Mouse (Mus musculus) layer of hippocampus, postnatal 10 days (tissue): ENCODE measurements around the gene Irf2. TPM values are rescaled to one million over a fixed set of nuclear protein-coding genes. Genes with fewer than 3 reads are reported as not detected.

Experiments used
- DNase-seq, 2 experiments: peaks; one replicate each; pipeline ENCODE4 v3.0.0; 2021; ENCODE audit warnings: low spot score in 2 of 2
- long read RNA-seq: library from polyadenylated mRNA; stranded (forward); transcript quantifications from one replicate; pipeline ENCODE4 v2.0.0, GENCODE M21; 2023
- total RNA-seq, 2 experiments: library from RNA; stranded (reverse); gene quantifications; 2 replicates each; pipeline ENCODE4 v1.2.3; 2021

The Irf2 gene
- total RNA-seq, result 10 to 100 TPM; 40.1 to 46.6 TPM
- long read RNA-seq, partial matches to known transcripts, result 0 of 15 reads
- long read RNA-seq, other reads (novel, unspliced or antisense), result 10 of 15 reads

DNA sequence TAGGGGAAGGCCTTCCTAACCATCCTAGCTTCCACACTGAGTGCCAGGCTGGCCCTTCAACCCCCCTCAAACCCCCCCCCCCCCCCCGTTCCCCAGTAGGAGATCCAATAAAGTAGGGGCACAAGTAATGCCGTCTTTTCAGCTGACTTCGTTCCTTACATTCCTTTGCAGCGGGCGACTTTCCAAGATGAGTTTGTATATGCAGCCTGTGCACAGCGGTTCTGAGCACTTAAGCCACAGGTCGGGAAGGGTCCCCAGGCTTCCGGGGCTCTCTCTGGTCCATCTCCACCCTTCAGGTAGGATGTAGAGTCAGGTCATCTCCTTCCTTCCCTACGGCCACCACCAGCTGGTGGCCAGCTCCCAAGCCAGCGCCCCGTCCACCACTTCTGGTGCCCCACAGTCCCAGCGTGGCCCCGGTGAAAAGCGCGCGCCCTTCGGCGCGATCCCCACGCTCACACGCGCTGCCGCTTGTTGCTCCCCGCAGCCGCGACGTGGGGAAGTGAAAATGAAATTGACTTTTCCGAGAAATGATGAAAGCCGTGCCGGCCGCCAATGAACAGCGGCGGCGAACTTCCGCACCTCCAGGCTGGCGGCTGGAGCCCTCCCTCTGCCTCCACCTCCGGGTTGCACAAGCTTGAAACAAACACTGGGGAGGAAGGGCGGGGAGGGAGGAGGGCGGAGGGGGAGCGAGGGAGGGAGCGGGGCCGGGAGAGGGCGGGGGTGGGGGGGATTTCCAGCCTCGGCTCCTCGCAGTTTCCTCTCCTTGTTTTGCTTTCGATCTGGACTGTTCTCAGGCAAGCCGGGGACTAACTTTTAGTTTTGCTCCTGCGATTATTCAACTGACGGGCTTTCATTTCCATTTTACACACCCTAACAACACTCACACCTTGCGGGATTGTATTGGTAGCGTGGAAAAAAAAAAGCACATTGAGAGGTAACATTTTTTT, at the start of gene Irf2:
Irf2 (plus strand) TSS at position 730 of the 947 bp plus-strand sequence.
- DNase-seq, result peak; percentile 66 to 77

DNA sequence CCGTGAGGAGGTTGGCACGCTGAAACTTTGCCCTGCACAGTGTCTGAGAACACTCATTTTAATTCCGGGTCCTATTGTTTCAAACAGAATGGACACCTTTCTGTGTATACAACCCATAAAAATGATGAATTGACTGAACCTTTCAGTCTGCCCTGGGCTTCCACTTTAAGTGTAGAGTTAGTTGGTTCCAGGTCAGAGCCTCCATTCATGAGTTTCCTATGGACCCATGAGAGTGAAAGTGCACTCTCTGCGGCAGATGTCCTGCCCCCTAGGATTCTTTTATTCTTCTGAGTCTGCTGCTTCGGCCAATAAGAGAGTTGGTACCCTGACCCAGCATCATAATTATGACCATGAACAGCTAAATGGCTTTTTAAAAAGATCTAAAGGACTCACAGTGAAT, 49.4 kb upstream of the Irf2 start:
- no peak for DNase-seq

DNA sequence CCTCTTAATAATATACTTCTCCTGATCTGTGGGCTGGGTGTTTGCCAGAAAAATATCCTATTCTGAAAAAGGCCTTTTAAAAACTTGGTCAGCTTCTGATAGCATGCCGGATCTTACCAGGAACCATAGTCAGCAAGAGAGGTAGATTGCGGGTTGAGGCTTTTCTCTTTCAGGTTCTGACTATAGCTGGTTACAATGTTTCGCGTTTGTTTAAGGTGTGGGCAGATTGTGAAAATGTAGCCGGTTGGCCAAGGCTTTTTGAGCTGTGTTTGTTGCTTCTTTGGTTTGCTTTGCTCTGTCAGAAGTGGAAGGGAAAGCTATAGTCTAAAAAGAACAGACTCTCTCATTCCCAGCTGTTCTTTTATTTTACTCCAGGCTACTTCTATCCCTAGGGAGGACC, 49.0 kb upstream of the Irf2 start:
- DNase-seq, result no peak

DNA sequence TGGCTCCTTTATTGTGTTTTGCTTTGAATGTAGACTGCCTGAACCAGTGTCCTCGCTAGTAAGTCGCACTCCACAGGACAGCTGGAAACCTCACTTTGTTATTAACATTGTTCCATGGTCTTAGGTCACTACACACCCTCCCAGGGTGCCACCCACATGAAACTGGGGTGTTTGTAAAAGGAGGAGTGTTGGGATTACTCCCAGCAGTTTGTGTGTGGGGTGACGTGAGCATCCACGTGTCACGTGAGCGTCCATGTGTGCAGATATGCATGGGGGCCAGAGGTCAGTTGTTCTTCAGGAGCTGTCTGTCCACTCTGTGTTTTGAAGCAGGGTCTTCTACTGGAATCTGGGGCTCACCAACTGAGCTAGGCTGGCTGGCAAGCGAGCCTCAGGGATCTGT, 48.2 kb upstream of the Irf2 start:
- DNase-seq, result no peak

DNA sequence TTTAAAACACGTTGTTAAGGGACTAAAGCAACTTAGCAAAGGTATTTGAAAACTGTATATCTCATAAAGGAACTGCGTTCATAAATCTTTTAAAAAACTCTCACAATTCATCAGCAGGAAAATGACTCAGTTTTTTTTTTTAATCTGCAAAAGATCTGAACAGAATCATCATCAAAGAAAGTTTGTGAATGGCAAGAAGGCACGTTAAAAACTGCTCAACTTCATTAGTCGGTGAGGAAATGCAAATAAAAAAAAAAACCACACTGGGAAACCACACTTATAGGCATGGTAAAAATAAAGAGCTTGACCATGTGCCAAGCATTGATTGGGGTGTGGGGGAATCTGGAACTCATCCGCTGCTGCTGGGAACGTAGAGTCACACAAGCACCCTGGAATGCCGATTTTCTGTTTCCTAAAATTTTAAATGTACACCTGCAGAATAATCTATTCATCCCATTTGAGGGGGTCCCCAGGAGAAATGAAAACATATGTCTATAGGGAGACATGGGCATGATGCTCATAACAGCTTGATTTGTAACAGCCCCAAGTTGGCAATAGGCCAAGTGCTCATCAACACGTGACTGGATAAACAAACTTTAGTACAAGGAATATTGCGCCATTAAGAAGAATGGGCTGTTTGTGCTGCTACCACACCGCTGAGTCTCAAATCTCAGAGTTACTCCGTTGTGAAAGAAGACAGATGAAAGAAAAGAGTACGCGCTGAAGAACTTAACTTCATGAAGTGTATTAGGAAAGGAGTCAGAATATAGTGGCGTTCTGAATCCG, 43.1 kb upstream of the Irf2 start:
- DNase-seq, result peak in 1 of 2 experiments; percentile 8

DNA sequence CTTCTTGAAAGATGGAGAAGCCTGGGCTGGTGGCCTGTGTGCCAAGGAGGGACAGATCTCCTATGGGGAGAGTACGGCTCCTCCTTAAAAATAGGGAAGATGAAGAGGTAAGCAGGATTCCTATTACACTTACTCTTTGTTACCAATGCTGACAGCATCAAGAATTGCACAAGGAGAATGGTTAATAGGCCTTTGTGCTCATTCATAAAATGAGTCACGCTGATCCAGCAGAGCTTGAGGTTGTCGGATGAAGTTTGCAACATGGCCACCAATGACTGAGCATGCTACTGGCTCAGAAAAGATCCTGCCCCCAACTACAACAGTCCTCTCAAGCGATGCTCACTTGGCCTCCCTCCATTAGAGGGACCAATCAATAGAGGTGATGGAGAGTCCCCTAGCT, 42.0 kb upstream of the Irf2 start:
- no peak for DNase-seq

DNA sequence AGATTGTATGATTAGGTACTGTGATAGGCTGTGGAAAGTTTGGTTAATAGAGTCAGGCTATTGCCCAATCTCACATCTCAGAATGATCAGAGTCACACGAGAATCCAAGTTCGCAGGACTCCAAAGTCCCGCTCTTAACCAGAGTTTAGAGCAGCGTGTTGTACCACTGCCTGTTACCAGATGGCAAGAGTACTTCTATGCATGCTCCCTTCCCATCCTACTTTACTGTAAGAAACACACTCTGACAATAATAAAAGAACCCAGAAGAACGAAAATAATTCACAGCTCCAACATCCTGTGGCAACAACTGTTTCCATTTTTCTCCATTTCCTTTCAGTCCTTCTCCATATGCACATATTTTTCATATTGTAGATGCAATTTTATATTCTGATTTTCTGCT, 41.4 kb upstream of the Irf2 start:
- DNase-seq, result no peak

DNA sequence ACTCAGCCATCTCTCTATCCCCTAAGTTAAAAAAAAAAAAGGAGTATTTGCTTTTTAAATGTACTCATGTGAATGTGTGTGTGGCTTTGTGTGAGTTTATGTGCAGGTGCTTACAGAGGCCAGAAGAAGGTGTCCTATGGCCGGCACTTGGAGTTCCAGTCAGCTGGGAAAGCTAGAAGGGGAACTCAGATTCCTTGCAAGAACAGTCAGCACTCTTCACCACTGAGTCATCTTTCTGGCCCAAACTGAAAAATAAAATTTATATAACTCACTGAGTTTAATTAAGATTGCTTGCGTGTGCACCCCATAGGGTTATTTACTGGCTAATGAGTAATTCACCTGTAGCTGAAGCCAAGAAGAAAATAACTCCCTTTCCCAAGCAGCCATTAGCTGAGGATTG, 34.4 kb upstream of the Irf2 start:
- no peak for DNase-seq

DNA sequence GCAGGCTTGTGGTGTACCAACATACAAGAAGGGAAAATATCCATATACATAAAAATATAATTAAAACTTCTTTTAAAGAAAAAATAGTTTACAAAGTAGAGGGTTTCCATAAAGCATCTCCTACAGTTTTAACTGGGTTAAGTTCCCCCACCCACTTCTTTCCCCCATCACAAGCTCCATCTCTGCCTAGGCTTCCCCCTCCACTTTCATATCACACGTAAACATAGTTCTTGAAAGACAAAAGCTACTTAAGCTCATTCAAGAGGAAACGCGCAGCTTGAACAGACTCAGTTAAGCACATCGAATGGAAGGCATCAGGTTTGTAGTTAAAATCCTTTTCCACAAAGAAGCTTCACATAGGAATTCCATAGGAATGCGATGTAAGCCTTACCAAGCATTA, 32.8 kb upstream of the Irf2 start:
- DNase-seq, result no peak

DNA sequence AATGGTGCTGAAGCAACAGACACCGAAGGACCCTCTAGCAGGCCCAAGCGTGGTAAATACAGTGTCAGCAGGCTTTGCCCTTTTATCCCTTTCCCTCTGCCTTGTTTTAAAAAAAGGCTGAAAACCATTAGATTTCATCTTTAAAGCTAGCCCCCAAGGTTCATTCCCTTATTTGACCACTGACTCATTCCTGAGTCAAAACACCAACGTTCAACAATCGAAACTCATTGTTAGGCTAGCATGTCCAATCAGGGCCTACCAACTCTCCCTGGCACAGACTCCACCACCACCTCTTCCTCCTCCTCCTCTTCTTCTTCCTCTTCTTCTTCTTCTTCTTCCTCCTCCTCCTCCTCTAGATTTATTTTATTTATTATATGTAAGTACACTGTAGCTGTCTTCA, 30.2 kb upstream of the Irf2 start:
- no peak for DNase-seq

DNA sequence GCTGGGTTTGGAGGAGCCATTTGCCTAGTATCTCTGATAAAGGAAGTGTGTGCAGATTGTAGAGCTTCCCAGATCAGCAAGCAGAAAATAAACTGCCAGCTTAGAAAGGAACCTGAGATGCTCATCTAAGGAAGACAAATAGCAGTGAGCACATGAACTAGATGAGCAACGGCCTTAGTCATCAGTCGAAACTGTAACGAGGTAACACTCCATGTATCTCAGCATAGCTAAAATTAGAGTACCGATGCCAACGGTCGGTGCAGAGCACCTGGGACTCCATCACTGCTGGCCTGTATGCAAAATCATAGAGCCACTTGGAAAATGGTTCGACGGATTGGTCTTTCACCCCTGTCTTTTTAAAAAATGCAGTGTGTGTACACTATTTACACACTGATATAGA, 29.2 kb upstream of the Irf2 start:
- DNase-seq, result no peak

DNA sequence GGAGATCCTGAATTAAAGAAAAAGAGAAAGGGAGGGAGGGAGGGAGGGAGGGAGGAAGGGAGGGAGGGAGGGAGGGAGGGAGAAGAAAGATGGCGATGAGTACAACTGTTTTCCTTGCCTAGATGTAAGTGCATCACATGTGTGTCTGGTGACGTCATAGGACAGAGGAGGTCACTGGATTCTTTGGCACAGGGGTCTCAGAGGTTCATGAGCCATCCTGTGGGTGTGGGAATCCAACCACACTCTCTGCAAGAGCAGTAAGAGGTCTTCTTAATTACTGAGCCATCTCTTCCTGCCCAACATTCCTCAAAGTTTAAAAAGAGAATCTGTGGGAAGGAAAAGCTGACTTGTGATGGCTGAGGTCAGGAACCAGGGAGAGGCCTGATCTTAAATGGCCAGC, 28.0 kb upstream of the Irf2 start:
- DNase-seq, result no peak

DNA sequence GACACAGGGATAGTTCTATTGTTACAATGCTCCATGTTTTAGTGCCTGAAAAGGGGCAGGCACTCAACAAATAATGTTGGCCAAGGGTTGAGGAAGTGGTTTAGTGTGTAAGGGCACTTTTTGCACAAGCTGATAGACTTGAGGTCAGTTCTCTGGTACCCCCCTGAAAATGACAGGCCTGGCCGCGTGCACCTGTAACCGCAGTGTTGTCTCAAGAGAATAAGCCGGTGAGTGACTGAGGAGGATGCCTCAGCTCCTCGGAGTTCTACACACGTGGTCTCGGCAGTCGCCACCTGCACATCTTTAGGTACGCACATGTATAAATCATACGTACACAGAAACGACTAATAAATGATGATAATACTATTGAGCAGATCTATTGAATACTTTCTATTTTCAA, 26.4 kb upstream of the Irf2 start:
- no peak for DNase-seq

DNA sequence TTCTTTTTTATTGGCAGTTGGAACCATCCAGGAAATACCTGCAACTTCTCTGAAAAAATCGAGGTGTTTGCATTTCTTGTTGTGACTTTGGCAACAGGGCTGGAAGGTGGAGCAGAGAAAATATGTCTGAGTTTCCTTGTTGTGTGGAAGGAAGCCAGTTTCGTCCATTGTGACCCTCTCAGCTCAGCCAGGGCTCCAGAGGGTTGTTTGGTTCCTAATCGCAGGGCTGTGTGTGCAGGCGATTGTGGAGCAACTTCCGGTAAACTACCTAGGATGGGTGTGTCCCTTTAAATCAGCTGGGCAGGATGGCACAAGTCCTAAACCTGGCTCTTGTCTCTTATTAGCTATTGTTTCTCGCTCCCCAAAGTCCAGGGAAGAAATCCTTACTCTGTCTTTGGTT, 25.7 kb upstream of the Irf2 start:
- DNase-seq, result no peak

DNA sequence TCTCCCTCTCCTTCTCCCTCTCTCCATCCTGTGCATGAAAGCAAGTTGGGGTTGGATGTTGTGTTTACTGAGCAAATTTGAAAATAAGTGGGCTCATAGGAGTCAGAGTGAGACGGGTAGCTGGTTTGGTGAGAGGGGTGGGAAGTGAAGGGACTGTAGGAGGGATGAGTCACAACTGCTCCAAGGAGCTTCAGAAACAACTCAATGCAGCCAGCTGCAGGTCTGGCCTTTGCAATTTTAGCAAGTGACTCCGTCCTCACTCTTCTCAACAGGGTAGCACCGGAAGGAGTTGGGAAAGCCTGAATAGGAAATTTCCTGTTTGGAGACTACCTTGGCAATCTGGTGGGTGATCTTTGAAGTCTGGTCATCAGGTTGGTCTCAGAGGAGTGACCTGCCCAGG, 25.1 kb upstream of the Irf2 start:
- DNase-seq, result no peak

DNA sequence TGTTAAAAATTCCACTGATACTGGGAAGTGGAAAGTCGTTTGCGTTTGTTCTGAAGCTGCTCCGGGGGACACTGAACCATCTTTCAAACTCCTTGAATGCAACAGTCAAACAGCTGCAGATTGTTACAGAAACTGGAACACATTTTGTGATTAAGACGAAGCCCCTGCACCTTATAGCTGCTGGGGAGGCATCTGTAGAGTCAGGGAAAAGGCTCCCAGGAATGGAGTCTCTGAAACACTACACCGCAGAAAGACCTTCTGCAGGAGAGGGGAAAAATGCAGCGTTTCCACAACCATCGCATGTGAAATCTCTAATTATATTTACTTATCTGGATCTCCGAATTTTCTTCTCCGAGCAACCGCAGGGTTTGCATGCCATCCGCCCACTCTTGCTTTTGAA, 23.1 kb upstream of the Irf2 start:
- DNase-seq, result no peak

DNA sequence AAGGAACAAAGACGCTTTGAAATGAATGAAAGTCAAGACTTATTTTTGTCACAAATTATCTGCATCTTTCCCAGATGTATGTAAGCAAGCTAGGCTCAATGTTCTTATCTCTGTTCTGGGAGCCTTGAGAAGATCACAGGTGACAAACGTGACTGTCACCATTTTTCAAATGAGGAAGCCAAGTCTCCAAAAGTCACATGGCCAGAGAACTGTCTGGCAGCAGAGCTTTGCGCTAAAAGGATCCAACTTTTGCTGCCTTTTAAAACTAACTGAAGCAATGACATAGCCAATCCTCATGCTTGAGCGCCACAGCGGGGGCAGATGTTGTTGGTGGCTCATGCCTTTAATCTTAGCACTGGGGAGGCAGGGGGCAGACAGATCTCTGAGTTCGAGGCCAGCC, 22.4 kb upstream of the Irf2 start:
- DNase-seq, result no peak

DNA sequence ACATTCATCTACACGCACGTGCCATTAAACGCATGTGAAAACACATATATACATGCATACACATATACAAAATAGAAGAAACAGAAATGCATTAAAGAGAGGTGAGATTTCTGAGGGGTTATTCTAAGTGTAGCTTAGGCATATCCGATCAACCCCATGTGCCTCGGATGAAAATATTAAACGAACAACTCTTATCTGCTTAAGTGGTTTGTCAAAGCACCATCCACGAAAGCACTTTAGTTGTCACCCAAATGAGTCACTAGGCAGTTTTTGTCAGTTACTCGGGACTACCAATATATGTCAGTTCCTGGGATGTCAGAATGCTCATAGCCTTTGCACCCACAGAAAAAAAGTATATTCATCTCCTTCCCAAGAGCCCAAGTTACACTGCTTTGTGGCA, 21.2 kb upstream of the Irf2 start:
- no peak for DNase-seq

DNA sequence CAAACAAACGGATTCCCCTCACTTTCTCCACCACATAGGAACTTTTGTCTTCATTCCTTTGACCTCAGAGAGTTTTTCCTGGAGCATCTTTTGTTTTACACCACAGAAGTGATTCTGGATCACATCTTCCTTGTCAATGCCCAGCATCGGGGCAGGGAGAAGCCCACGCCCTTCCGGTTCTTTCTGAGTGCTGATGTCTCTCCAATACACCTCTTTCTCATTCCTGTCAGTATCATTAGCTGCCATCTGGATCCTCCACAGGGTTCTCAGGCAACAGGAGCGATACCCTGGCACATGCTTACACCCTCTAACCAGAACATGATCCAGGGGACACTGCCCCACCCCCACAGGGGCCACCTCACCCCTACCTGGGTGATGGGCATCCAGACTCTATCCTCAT, 20.8 kb upstream of the Irf2 start:
- DNase-seq, result no peak

DNA sequence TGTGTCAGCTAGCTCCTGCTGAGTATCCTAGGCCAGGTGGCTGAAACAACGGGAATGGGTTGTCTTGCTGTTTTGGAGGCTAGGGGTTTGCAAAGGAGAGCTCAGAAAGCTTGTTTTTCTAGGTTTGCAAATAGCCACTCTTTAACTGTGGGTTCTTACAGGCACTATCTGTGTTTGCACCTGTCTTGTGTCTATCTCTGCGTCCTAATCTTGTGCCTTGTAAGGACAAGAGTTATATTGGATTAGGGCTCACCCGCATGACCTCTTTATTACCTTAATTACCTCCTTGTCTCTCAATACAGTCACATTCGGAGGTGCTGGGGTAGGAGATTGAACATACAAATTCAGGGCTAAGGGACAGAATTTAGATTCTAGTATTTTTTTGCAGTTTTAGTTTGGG, 18.9 kb upstream of the Irf2 start:
- DNase-seq, result no peak

DNA sequence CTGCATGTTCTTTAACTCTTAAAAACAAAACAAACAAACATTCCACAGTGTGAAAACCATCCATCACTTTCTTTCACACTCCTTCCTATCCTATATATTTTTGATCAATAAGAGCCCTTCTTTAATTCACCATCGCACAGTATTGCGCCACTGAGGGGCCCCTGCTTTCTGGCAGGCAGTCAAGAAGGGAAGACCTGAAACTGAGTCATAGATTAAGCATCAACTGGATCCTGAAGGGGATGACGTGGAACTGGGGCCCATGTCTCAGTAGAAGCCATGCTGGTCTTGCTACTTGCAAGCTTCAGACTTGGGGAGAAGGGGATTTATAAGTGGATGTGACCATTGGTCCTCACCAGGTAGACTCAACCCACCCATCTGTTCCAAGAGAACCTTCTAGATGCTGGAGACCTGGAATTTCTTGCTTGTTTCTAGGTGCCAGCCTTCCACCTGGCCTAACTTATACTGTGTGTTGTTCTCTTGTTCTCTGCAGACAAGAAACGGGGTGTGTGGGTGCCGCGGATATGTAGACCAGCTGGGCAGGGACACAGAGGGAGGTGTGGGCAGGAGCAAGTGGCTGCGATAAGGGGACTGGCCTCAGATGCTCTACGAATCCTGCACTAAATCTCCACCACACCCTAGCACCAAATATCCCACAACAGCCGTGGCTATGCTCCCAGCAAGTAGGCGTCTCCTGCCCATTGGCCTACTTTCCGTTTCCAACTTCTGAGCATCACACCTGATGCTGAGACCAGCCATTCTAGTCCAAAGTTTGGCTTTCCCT, 18.3 kb upstream of the Irf2 start:
- DNase-seq, result no peak

DNA sequence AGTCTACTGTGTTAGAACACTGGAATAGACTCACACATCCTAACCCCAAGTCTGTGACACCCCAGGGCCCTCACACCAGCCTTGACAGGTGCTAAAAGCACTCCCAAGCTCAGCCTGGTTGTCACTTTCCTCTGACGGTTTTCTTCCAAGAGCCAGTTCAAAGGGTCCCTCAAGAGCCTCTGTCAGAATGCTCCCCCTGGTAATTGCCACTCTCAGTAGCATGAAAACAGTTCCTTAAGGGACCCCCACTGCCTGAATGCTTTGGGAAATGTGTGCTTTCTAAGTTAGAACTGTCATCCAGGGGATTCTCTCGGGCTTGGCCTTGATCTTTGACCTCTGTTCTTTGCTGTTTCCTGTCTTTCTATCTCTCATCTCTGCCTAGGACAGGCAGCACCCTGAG, 17.0 kb upstream of the Irf2 start:
- DNase-seq, result no peak
